Mouse (Mus musculus) cerebral cortex, adult 2 months (tissue): ENCODE results near the gene Vmn1r46.

ENCODE experiments used
- WGBS: fragments of 180-500 bp; shearing (Covaris S2); methylation state at CpG from one replicate; pipeline ENCODE4 v1.1.7; 2018; 5-methylcytosine and 5-hydroxymethylcytosine counted together

Vmn1r46 gene

DNA sequence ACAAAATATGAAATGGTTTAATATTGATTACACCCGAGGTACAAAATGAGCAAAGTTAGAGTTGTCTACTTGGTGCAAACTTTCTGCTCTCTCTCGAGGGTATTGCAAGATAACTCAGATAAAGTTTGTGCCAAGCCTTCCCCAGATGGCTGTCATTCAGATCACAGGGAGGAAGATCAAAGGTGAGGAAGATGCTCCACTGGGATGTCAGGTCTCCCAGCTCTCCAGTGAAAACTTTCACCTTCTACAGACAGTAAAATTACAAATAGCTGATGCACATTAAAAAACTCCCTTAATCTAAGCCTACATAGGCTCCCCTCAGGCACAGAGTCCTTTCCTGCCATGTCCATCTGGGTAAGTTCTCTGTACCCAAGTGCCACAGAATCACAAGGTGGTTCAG, at the start of gene Vmn1r46:
Gene Vmn1r46, plus strand, starts transcription at position 301 of the 400 bp plus-strand sequence.
- WGBS, result 61% methylated on average over 2 of the region's 2 CpGs

DNA sequence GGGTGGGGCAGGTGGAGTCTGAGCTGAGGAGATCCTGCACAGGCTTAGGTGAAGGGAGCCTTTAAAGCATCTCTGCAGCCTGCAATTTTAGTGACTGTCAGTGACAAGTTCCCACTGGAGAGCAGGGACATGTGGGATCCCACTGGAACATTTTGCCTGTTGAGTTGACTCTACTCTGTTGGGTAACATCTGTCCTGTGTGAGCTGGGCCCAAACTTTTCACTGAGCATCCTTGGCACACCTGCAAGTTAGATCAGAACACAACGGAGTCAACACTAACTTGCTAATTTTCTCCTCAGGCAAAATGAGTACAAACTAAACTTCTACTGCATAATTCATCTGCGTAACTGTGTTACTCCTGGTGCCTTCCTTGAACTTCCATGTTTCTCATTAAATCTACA, 28.6 kb upstream of the Vmn1r46 start, which contains the start of gene Vmn1r45:
Gene Vmn1r45, minus strand, starts transcription at position 101 of the 400 bp plus-strand sequence.
- 89% methylated on average over 2 of the region's 2 CpGs for WGBS

DNA sequence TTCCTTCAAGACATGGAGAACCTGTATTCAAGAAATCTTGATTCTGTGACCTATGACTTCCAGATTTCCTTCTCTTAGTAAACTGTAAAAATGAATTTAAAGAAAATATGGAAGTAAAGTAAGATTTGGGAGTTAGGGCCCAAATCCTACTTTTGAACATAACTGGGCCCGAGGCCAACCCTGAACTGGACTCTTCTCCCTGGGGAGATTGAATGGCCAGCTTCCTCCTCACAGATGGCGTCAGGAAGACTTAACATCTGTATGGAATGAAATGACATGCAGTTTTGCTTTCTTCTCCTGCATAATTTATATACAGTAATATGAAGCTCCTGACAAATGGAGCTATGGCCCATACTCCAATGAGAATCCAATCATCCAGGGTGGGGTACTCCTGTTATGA, 28.2 kb upstream of the Vmn1r46 start:
- 80% methylated on average over 2 of the region's 2 CpGs for WGBS

DNA sequence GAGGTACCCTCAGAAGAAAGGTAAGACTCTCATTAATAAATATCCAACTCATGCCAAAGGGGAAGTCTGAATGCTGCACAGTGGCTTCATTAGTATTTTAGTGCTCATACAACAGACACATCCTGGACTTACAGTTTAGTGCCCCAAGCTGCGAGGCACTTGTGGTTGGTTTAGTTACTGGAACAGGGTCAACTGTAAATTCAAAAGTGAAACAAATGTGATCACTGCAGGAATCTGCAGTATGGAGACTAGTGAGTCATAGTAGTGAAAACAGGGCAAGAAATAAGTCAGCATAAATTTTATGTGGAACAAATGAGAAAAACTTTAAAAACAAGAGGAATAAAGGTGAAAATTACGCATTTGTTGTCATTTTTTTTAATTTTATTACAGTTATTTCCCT, 15.6 kb upstream of the Vmn1r46 start:
- 59% methylated on average over 2 of the region's 2 CpGs for WGBS

DNA sequence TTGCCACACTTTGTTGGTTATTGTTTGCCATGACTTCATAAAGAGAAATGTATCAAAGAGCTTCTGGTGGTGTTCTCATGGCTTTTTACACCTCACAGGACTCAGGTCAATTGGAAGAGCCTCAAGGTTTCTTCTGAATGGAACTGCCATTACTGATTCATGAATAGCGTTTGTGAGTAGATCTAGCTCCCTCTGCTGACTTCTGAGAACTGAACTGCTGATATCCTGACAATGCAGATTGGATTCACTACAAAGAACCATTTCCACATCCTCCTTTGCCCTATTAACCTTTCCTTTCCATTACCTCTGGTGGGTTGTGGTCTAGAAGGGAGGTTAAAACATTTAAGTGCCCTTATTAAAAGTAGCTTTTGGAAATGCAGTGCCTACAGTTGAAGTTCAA, 16.9 kb downstream of the Vmn1r46 start:
- 21% methylated on average over 1 of the region's 1 CpGs for WGBS

DNA sequence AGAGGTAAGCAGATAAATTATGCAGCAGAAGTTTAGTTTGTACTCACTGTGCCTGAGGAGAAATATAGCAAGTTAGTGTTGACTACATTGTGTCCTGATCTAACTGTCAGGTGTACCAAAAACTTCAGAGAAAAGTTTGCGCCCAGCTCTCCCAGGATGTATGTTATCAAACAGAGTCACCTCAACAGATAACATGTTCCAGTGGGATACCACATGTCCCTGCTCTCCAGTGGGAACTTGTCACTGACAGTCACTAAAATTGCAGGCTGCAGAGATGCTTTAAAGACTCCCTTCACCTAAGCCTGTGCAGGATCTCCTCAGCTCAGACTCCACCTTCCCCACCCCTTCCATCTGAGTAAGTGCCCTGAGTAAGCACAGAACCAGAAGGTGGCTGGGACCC, 46.7 kb downstream of the Vmn1r46 start, which contains the start of gene Vmn1r47:
Gene Vmn1r47, plus strand, starts transcription at position 301 of the 400 bp plus-strand sequence.
- WGBS, result 97% methylated on average over 1 of the region's 1 CpGs
